Mouse (Mus musculus) CD8-positive naive resting alpha-beta T cell, adult 2 months (primary cell): ENCODE results near the gene Ppm1h.

Experiments
- DNase-seq, 2 experiments: peaks; one replicate each; pipeline ENCODE4 v3.0.0; 2022; ENCODE audit warnings: low read depth in 2 of 2, low spot score in 2 of 2

Gene Ppm1h

GRCm38 (mm10) chr10:122991053-122991452 is 312.5 kb downstream of the Ppm1h start:
- no peak for DNase-seq

DNA sequence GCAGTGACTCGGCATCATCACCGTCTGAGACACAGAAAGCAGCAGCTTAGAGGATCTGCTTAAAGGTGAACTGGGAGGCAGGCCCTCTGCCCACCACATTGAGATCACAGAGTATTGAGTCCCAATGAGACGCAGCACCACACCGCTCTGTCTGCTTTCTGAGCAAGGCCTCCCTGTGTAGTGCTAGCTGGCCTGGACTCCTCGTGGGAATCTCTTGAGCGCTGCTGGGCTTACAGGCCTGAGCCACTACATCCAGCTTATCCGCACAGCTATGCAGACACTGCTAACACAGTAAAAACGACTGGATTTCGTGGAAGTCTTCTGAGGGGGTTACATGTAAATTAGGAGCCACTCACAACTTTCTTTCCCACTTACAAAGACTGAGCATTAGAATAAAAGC is 313.1 kb downstream of the Ppm1h start:
- no peak for DNase-seq

DNA sequence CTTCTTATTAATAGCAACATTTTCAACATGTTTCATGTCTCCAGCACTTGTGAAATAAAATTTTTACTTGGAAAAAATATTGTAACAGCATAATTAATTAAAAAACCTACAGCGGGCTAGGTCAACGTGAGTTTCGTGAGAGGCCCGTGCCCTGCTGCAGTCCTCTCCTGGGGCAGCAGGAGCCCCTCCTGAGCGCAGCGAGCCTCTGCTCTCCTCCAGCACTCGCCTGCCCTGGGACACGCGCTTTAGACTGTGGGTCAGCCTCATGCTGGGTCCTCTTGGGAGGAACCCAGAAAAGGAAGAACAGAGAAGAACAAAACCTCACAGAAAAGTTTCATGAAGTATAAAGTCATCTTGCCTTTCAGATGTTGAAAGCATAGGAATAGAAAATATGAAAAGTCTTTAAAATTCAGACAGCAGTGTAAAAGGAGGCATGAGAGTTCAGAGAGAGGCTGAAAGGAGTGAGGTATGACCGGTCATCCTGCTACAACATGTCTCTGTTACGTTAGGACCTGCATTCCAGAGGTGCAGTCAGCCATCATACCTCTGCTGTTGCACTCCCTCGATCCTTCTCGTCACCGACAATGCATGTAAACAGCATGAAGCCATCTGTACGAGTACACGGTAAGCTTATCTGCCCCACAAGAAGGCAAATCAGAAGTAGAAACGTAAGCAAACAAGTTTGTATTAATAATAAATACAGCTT is 316.0 kb downstream of the Ppm1h start:
- DNase-seq: no peak
